Mouse (Mus musculus) hindbrain, embryonic 16.5 days (tissue): ENCODE results near the gene Ptpru. TPM values are rescaled to one million over a fixed set of nuclear protein-coding genes. Genes with fewer than 3 reads are reported as not detected.
A peak's percentile ranks its signal among the peaks of the same experiment; 100 is the strongest.
"Not testable (repeated sequence)": the region's sequence is repeated elsewhere in the genome, so short reads cannot be mapped to it uniquely, and the experiment has no call there.

ENCODE experiments used
- ATAC-seq: fragments of 200-750 bp; cut with Nextera tagmentation; 2 replicates; pipeline ENCODE4 v1.8.0; 2017; ENCODE audit warnings: moderate TSS enrichment, moderate library complexity
- H3K27ac ChIP-seq: fragments of 300-500 bp; sonication (generic); 2 replicates; pipeline ENCODE4 v1.5.1; 2014; ENCODE audit warnings: low read depth, mild to moderate bottlenecking, control low read depth, low read length, moderate library complexity
- H3K27me3 ChIP-seq: fragments of 300-500 bp; sonication (generic); replicated peaks from 2 replicates; pipeline ENCODE4 v1.6.1; 2014; ENCODE audit warnings: low read length; ENCODE audit not compliant: control insufficient read depth, insufficient read depth
- H3K36me3 ChIP-seq: fragments of 300-500 bp; sonication (generic); 2 replicates; pipeline ENCODE4 v1.6.1; 2014; ENCODE audit warnings: mild to moderate bottlenecking, low read length, moderate library complexity, mixed read lengths; ENCODE audit not compliant: control insufficient read depth, insufficient read depth
- H3K4me1 ChIP-seq: fragments of 300-500 bp; sonication (generic); 2 replicates; pipeline ENCODE4 v1.6.1; 2014; ENCODE audit warnings: low read depth, low read length; ENCODE audit not compliant: control insufficient read depth, insufficient read depth
- H3K4me2 ChIP-seq: fragments of 300-500 bp; sonication (generic); 2 replicates; pipeline ENCODE4 v1.6.1; 2014; ENCODE audit warnings: mild to moderate bottlenecking, low read length, control low read depth, moderate library complexity
- H3K4me3 ChIP-seq: fragments of 300-500 bp; sonication (generic); 2 replicates; pipeline ENCODE4 v1.5.1; 2014; ENCODE audit warnings: mild to moderate bottlenecking, low read length, control low read depth, moderate library complexity
- H3K9ac ChIP-seq: fragments of 300-500 bp; sonication (generic); 2 replicates; pipeline ENCODE4 v1.6.1; 2014; ENCODE audit warnings: low read depth, mild to moderate bottlenecking, control low read depth, low read length, moderate library complexity
- H3K9me3 ChIP-seq: fragments of 300-500 bp; sonication (generic); 2 replicates; pipeline ENCODE4 v1.6.1; 2014; ENCODE audit warnings: mild to moderate bottlenecking, low read length, moderate library complexity; ENCODE audit not compliant: control insufficient read depth
- WGBS: fragments of 180-500 bp; shearing (Covaris S2); extraction: QIAGEN DNeasy Blood & Tissue Kit; methylation state at CpG from one replicate; pipeline ENCODE4 v1.1.7; 2014; 5-methylcytosine and 5-hydroxymethylcytosine counted together
- polyA plus RNA-seq: library from polyadenylated mRNA; unstranded; fragments of >200 nt; fragmentation: Nextera tagmentation; extraction: Ambion mirVana; gene quantifications from 2 replicates; pipeline ENCODE4 v1.2.1, GENCODE M21; 2015

Gene Ptpru
- polyA plus RNA-seq, 1 experiment from 2014 or later, result 25.0 TPM

DNA sequence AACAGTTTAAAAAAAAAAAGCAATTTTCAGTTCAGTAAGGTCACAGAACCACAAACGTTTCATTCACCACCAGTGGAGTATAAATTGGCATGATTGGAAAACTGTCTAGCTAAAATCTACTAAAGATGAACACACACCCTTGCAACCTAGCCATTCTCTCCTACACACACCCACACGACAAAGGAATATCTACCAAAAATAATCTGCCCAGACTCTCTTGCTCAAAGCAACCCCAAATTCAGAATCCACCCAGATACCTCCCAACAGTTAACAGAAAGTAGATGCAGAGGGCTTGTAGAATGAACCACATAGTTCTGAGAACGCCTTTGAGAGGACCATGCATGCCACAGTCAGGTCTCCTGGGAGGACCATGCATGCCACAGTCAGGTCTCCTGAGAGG, 32.8 kb downstream of the Ptpru start:
- Histone ChIP-seq H3K27ac (no peak overlapping the region), H3K4me1 (no peaks in the 10 kb centered on the region), H3K4me3 (no peak overlapping the region), H3K4me2 (no peak overlapping the region), H3K36me3 (no peaks in the 10 kb centered on the region), H3K9ac (no peak overlapping the region), H3K9me3 (no peaks in the 10 kb centered on the region), H3K27me3 (no peaks in the 10 kb centered on the region)
- 82% methylated on average over 3 of the region's 3 CpGs for WGBS
- no peak for ATAC-seq

DNA sequence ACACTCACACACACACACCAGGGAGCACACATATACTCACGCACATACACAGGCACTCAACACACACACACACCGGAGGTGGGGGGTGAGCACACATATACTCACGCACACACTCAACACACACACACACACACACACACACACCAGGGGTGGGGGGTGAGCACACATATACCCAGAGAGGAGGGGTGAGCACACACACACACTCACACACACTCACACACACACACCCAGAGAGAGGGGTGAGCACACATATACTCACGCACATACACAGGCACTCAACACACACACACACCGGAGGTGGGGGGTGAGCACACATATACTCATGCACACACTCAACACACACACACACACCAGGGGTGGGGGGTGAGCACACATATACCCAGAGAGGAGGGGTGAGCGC, 33.4 kb downstream of the Ptpru start:
- H3K9ac ChIP-seq, result not testable (repeated sequence)
- WGBS, result 98% methylated on average over 5 of the region's 6 CpGs

DNA sequence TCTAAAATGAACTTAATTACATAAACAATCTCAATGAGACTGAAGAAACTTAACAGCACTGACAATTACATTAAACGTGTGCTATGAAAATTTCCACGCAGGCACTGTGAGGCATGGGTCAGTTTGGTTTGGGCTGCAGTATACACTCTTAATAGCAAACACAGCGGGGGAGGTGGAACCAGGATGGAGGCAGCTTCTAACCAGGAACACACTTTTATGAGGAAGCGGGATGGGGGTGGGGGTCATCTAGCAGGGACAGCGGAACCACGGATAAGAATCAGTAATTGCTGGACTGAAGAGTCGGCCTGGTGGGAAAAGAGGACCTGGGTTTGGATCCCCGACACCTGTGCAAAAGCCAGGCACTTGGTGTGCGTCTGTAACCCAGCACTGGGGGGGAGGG, 34.2 kb downstream of the Ptpru start:
- Histone ChIP-seq H3K36me3 (no peaks in the 10 kb centered on the region), H3K9me3 (no peaks in the 10 kb centered on the region), H3K9ac (no peak overlapping the region), H3K4me2 (no peak overlapping the region), H3K4me1 (no peaks in the 10 kb centered on the region), H3K4me3 (no peak overlapping the region), H3K27me3 (no peaks in the 10 kb centered on the region), H3K27ac (no peak overlapping the region)
- 76% methylated on average over 9 of the region's 9 CpGs for WGBS
- no peak for ATAC-seq

More for the DNA sequence above, 33.4 kb downstream of the Ptpru start:
- not testable (repeated sequence) for H3K36me3 ChIP-seq, H3K9me3 ChIP-seq, H3K4me2 ChIP-seq, H3K4me1 ChIP-seq, H3K4me3 ChIP-seq, H3K27ac ChIP-seq, ATAC-seq, H3K27me3 ChIP-seq

DNA sequence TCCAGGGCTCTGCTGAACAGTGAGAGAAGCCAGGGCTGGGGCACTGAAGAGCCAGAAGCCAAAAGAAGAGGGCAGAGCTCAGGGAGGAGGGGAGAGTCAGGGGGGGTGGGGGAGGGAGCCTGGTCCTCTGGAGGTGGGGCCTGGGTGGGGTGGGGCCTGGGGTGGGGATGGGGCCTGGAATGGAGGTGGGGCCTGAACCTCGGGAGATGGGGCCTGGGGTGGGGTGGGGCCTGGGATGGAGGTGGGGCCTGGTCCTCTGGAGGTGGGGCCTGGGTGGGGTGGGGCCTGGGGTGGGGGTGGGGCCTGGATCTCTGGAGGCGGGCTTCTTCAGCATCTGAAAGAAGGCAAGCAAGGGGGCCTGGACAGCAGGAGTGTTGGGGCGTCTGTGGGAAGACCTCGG, 39.1 kb downstream of the Ptpru start:
- Histone ChIP-seq H3K9ac (no peak overlapping the region), H3K4me2 (no peak overlapping the region), H3K4me1 (no peaks in the 10 kb centered on the region; the same call in 1 of the 2 replicates), H3K27ac (no peak overlapping the region), H3K4me3 (no peak overlapping the region), H3K9me3 (no peaks in the 10 kb centered on the region), H3K36me3 (no peaks in the 10 kb centered on the region), H3K27me3 (no peaks in the 10 kb centered on the region; the same call in 1 of the 2 replicates)
- 53% methylated on average over 3 of the region's 4 CpGs for WGBS
- ATAC-seq, result no peak

DNA sequence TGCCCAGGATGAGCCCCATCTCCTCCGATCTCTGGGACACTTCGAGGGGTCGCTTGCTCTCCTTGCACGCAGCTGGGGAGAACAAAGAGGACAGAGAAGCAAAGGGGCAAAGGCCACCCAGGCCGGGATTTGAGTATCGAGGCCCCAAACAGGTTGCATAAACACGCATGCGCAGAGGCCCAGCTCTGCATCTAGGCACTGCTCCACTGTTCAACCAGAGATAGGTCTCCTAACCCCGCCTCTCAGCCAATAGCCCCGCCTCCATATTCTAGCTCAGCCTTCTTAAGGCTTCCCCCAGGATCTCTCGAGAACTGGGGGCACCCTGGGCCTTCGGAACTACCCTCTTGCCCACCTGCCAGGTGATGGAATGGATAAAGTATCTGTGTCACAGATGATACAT, 40.2 kb downstream of the Ptpru start:
- Histone ChIP-seq H3K9me3 (no peaks in the 10 kb centered on the region), H3K27ac (no peak overlapping the region), H3K4me2 (no peak overlapping the region), H3K4me1 (no peaks in the 10 kb centered on the region; the same call in 1 of the 2 replicates), H3K27me3 (no peaks in the 10 kb centered on the region; the same call in 1 of the 2 replicates), H3K4me3 (no peak overlapping the region), H3K36me3 (no peaks in the 10 kb centered on the region), H3K9ac (no peak overlapping the region)
- 50% methylated on average over 10 of the region's 12 CpGs for WGBS
- no peak for ATAC-seq

DNA sequence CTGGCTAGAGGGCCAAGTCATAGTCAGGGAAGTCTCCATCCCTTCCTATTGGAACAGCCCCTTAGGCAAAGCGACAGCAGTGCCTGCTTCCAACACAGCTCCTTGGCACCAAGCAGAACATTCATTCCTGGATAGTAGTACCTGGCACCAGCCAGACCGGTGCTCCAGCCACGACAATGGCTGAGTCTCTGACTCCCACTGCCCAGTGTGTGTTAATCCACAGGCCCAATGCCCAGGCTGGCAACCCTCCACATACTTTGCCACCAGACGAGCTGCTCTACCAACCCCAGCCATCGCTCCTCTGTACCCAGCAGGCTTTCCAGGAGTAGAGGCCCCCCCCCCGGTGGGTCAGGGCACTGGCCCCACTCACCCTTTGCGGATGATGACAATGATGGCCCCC, 40.6 kb downstream of the Ptpru start:
- Histone ChIP-seq H3K4me1 (no peaks in the 10 kb centered on the region; the same call in 1 of the 2 replicates), H3K27me3 (no peaks in the 10 kb centered on the region; the same call in 1 of the 2 replicates), H3K27ac (no peak overlapping the region), H3K4me2 (no peak overlapping the region), H3K9me3 (no peaks in the 10 kb centered on the region), H3K4me3 (no peak overlapping the region), H3K9ac (no peak overlapping the region), H3K36me3 (no peaks in the 10 kb centered on the region)
- peak; percentile 66 for ATAC-seq
- WGBS, result 51% methylated on average over 7 of the region's 7 CpGs

DNA sequence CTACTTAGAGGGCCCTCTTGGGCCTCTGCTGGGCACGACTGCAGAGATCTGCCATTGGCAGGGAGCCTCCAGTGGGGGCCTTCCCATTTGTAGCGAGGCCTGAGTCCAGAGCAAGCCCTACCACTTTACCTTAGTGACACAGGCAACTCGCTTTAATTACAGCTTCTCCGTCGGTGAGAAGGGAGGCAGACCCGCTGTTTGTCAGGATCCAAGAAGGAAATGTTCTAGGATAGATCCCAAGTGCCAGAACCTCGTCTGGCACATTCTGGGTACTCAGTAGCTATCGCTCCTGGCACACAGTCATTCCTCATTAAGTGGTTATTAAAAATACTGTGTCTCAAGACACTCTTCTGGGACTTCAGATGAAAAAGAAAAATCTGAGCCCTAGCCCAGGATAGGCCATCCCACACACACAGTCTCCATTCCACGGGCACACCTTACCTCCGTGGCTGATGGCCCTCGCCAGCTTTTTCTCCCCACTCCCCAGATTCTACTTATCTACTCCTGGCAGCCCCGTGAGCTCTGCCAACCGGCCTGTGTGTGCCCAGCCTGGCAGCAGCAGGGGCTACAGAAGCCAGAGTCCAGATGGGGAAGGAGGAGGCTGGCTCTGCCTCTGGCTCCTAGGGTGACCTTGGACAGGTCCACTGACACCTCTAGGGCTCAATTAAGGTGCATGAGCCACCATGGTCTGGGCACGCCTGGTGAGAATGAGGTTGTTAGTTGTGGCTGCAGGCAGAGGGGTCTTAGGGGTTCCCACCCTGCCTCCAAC, 41.6 kb downstream of the Ptpru start:
- Histone ChIP-seq H3K4me3 (no peak overlapping the region), H3K9ac (no peak overlapping the region), H3K9me3 (no peaks in the 10 kb centered on the region), H3K27me3 (no peaks in the 10 kb centered on the region; the same call in 1 of the 2 replicates), H3K36me3 (no peaks in the 10 kb centered on the region), H3K27ac (peak overlapping the region; percentile 31), H3K4me2 (no peak overlapping the region), H3K4me1 (no peaks in the 10 kb centered on the region; the same call in 1 of the 2 replicates)
- WGBS, result 58% methylated on average over 14 of the region's 14 CpGs
- ATAC-seq, result no peak

DNA sequence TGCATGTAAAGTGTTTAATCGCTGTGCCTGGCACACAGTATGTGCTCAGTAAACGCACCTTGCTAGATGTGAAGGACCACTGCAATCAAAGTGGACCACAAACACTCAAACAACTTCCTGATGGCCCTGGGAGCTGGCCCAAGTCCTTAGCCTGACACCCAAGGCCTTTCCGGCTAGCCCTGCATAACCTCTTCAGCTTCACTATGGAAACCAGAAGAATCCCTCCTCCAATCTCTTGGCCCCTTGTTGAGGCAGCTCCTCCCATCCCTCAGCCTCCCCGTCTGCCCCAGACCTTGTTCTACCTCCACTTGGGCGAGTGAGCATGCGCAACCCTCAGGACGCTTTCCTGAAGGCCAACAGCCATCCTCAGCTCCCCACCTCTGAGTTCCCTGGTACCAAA, 51.3 kb downstream of the Ptpru start:
- ATAC-seq, result no peak
- no peaks in the 10 kb centered on the region for H3K9me3 ChIP-seq
- no peak overlapping the region for H3K27ac ChIP-seq
- no peak overlapping the region for H3K4me2 ChIP-seq
- H3K4me3 ChIP-seq, result no peak overlapping the region
- H3K27me3 ChIP-seq, result no peaks in the 10 kb centered on the region
- WGBS, result 79% methylated on average over 7 of the region's 7 CpGs
- no peak overlapping the region for H3K9ac ChIP-seq
- no peaks in the 10 kb centered on the region for H3K4me1 ChIP-seq
- no peaks in the 10 kb centered on the region for H3K36me3 ChIP-seq

DNA sequence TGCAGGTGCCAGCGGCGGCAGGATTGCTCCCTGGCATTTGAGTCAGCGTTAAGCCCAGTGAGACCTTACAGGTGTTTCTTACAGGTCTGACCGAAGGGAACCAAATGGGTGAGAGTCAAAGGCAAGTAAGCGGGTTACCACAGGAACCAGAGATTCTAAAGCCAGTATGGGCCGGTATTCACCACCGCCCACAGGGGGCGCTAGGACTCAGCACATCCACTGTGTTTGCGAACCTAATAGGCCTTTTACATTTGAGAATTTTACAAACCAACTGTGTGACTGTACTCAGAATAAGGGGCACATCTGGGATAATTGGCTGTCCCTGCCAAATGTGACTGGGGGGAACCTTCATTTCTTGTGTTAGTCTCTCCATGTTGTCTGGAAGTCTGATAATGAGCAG, 54.1 kb downstream of the Ptpru start:
- no peak for ATAC-seq
- 21% methylated on average over 9 of the region's 9 CpGs for WGBS
- no peaks in the 10 kb centered on the region for H3K9me3 ChIP-seq
- no peaks in the 10 kb centered on the region for H3K4me1 ChIP-seq
- no peak overlapping the region for H3K4me2 ChIP-seq
- no peaks in the 10 kb centered on the region for H3K27me3 ChIP-seq
- H3K9ac ChIP-seq, result no peak overlapping the region
- H3K36me3 ChIP-seq, result no peaks in the 10 kb centered on the region
- H3K27ac ChIP-seq, result no peak overlapping the region
- H3K4me3 ChIP-seq, result no peak overlapping the region
